Mouse (Mus musculus) cerebellum, adult 18-20 months (tissue): ENCODE results near the gene Mrpl49.

Experiments
- DNase-seq, 2 experiments: peaks; one replicate each; pipeline ENCODE4 v3.0.0; 2021

The Mrpl49 gene

DNA sequence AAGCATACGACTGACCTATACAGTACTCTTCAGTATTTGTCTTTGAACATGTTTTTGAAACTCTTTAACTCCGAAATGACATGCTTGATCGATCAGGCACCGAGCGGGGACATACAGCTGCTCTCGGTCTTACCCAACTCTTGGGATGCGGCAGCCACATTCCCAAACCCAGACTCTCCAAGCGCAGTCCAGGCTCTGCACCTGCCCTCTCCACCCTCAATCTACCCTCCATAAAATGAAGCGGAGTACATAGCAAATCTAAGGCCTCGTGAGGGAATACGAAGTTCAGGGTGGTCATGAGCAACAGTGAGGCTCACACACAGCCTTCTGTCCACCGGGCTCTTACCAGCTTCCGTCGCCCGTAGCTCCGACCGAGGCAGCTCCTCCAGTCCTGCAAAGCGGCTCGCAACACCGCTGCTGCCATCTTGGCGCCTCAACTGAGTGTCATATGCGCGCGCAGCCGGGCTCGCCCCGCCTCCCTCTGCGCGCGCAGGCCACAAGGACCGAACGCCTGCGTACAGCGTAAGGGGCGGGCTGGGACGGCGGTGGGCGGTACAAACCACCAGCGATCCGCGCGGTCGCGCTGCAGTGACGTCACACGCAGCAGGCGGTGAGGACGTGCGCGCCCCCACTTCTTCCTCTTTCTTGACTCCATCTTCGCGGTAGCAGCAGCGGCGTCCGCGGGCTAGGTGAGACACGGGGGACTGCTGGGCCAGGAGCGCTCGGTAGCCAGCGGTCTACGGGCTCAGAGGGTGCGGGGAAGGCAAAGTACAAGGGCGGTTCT, at the start of gene Mrpl49, which contains the start of gene Fau:
Mrpl49 (minus strand) TSS at position 473 of the 784 bp plus-strand sequence.
Fau (plus strand) TSS at position 532 of the 784 bp plus-strand sequence.
- peak; percentile 97 to 99 for DNase-seq

DNA sequence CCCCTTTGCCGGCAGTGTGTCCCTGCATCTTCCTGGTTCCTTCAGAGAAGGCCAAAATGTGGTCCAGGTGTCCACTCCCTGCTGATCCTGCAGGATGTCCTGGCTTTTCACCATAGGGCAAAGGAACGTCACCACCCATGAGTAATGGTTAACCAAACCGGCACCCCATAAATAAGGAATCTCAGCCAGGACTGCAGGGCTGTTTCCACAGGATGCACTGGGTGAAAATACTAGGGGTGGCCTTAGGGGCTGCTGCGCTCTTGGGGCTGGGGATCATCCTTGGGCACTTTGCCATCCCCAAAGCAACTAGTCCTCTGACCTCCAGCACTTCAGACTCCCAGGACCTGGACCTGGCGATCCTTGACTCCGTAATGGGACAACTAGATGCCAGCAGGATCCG, 48.0 kb upstream of the Mrpl49 start, which contains the start of gene Naaladl1:
Naaladl1 (plus strand) TSS at position 197 of the 400 bp plus-strand sequence.
- no peak for DNase-seq

DNA sequence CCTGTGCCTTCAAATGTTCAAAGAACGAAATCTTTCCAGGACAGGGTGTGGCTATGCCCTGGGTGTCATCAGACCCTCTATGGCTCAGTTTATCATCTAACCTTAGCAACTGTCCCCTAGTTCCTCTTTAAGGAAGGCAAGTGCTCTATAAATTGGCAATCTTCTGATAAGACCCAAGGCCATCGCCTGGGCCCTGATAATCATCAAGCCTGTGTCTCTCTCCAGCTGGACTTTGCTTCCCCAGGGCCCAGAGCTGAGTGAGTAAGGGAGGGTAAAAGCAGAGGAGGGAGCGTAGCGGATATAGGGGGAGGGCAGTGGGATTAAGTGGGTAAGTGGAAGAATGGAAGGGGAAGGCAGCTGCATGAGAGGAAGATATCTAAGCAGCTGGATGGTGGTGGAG, 46.9 kb upstream of the Mrpl49 start:
- DNase-seq, result no peak

DNA sequence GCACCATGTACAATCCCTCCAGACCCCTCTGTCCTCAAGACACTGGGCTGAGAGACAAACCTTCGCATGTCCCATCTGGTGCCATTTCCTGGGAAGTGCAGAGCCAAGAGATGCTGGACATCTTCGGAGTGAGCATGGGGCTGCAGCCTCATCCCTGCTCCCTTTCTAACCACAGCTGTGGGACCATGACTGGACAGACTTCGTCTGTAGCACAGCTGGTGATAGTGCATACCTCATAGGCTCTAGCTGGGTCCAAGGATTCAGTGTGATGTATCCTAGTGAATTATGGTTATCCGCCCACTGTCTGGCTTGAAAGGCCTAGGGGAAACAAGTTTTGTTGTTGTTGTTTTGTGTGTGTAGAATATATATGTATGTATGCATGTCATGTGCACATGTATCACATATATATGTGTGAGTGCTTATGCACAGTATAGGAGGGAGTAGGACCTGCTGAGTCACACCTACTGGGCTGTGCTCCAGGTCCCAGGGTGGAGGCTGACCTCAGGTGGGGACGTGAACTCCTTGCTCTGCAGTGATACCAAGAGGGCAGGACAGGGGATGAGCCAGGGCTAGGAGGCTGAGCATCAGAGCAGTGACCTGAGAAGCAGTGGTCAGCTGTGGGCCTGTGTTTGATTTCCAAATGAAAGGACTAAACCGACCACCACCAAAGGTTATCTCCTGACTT, 44.7 kb upstream of the Mrpl49 start:
- DNase-seq, result no peak

DNA sequence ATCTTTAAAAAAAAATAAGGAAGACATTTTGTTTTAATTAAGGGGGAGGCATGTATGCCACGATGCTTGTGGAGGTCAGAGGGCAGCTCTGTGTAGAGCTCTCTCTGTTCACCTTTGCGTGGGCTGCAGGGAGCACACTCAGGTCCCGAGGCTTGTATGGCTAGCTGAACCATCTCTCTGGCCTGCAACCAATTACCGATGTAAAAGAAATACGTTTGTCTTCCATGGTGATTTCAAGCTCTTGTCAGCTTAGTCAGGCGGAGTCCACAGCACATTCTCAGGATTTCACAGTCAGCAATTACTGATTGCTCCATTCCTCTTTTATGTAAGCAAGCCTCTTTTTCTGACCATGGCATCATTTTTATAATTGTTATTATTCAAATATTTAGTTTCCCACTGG, 43.6 kb upstream of the Mrpl49 start:
- DNase-seq, result no peak

DNA sequence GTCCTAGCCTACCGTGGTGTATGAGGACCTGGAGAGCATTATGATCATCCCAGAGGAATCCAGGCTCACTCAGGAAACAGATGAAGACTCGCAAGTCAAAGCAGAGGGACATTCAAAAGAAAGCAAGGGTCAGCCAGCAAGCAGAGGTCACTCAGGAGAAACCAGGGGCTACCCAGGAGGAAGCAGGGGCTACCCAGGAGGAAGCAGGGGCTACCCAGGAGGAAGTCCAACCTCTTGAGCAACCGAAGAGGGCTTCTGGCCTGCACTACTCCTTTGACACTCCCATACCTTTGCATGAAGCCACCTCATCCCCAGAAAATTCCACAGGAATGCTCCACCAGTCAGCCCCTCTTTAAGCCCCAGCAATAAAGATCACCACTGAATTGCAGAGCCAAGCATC, 40.3 kb upstream of the Mrpl49 start:
- no peak for DNase-seq

DNA sequence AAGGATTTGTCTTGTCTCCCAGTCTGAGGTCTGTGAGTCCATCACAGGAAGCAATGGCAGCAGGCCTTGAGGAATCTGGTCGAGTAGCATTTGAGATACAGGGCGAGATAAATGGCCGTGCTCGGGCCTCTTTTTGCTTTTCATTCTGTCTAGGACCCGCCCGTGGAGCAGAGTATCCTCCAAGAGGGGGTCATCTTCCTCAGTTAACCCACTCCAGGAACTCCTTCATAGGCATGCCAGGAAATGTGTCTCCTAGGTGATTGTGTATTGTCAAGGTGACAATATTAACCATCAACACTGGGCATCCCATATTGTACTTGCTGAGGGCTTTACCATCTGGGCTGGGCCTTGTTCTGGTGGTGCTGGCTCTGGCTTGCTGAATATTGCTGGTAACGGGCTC, 36.5 kb upstream of the Mrpl49 start, which contains the start of gene AC131692.1:
AC131692.1 (plus strand) TSS at position 301 of the 400 bp plus-strand sequence.
- DNase-seq, result no peak

- DNase-seq, result no peak
Observed at GRCm38 (mm10) chr19:6088841-6089240, 31.3 kb upstream of the Mrpl49 start.

DNA sequence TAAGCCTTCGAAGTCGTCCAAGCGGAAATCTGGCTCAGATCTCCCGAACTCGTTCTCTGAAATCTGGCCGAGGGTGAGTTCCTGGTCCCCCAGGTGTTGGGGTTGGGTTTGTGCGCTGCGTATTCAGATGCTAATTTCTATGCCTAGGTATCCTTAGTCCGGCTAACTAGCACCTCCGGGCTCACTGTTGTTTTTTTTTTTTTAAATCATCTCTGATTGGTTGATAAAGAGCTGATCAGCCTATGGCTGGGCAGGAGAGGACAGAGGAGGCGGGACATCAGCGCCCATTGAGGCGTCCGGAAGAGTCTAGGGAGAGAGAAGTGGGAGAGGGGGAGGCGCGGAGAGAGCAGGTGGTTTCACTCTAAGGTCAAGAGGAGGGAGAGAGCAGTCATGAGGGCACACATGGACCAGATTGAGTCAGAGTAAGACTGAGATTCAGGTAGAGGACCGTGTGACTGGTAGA, 27.9 kb upstream of the Mrpl49 start:
- DNase-seq, result no peak

GRCm38 (mm10) chr19:6084478-6085248, 27.1 kb upstream of the Mrpl49 start, which contains the start of the genes Zfpl1 and Cdca5:
Zfpl1 (minus strand) TSS chr19:6084956.
Cdca5 (plus strand) TSS chr19:6084983.
- peak; percentile 97 to 99 for DNase-seq

- DNase-seq, result no peak
Observed at GRCm38 (mm10) chr19:6082156-6082555, 24.6 kb upstream of the Mrpl49 start, which contains the start of gene Gm28374. Gm28374 (minus strand) TSS chr19:6082256.

GRCm38 (mm10) chr19:6079983-6080480, 22.4 kb upstream of the Mrpl49 start, which contains the start of gene Tmem262:
Tmem262 (plus strand) TSS chr19:6080033.
- no peak for DNase-seq

GRCm38 (mm10) chr19:6076564-6077393, 19.2 kb upstream of the Mrpl49 start, which contains the start of gene Vps51:
Vps51 (minus strand) TSS chr19:6077231.
- peak; percentile 85 to 88 for DNase-seq

- no peak for DNase-seq
Observed at GRCm38 (mm10) chr19:6073889-6074288, 16.3 kb upstream of the Mrpl49 start.

DNA sequence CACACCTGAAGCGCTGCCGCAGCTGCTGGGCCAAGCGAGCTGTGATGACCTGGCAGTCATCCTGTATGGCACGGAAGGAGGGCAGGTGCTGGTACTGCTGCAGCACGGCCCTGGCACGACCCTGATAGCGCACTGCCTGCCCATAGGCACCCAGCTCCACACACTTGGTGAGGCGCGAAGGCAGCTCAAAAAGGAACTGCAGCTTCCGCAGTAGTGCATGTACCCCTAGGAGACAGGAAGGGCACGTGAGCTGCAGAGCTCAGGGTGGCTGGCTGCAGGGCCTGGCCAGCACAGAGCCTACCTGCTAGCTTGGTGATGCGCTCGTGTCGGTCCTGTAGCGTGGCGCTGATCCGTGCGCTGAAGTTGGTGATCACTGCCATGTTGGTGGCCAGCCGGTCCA, 13.7 kb upstream of the Mrpl49 start:
- no peak for DNase-seq

DNA sequence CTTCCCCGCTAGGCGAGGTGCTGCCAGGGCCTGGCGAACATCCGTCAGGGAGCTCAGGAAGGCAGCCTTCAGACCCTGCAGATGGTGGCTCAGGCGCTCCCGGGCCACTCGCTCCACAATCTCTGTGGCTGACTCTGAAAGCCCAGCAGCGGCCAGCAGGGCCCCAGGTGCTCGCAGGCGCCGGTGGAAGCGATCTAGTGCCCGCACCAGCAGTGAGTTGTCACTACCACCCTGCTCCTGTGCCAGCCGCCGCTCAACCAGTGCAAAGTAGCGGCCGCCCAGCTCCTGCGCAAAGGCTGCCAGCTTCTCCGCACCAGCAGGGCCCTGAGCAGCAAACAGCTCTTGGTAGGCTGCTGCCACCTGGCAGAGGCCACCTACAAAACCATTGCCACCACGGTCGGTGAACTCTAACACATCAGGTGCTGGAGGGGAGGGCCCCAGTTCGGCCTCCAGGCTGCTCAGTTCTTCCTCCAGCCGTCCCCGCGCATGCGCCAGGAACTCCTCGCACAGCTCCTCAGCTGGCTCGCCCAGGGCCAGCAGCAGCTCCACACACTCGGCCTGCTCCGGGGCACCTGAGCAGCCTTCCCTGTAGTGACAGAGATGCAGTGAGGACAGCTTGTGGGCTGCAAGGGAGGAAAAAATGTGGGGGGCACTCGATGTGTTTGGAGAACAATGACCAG, 13.1 kb upstream of the Mrpl49 start:
- DNase-seq, result no peak

DNA sequence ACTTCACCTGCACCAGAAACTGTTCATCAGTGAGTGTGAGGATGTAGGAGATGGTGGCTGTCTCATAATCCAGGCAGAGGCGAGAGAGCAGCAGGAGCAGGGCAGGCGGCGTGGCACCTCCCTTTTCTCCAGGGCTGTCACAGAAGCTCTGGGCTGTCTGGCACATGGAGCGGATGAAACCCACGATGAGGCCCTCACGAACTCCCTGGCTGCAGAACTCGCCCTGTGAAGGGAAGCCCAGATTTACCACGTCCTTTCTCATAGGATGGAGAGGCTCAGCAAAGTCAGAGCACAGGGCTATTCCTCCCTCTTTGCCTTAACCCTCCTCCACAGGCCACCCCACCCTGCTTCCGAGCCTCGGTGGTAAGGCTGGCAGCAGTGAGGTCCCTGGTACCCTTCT, 12.3 kb upstream of the Mrpl49 start:
- no peak for DNase-seq

- DNase-seq, result no peak
Observed at GRCm38 (mm10) chr19:6068951-6069350, 11.4 kb upstream of the Mrpl49 start.

GRCm38 (mm10) chr19:6067724-6068415, 10.3 kb upstream of the Mrpl49 start, which contains the start of gene Tm7sf2:
Tm7sf2 (minus strand) TSS chr19:6068373.
- DNase-seq, result peak; percentile 85 to 88
